Mouse (Mus musculus) liver, embryonic 11.5 days (tissue): ENCODE data around the gene Acsl1. TPM values are rescaled to one million over a fixed set of nuclear protein-coding genes. Genes with fewer than 3 reads are reported as not detected.

Source experiments
- ATAC-seq: fragments of 200-750 bp; cut with Nextera tagmentation; replicated peaks from 2 replicates; pipeline ENCODE4 v1.8.0; 2017; ENCODE audit warnings: moderate number of reproducible peaks, mild to moderate bottlenecking, moderate TSS enrichment, moderate library complexity; ENCODE audit not compliant: low FRiP score
- DNase-seq: peaks from one replicate; pipeline ENCODE4 v3.0.0-alpha.2; 2017; ENCODE audit warnings: low spot score
- H3K27ac ChIP-seq: fragments of 300-500 bp; sonication (generic); 2 replicates; pipeline ENCODE4 v1.5.1; 2014; ENCODE audit warnings: mild to moderate bottlenecking, low read depth, low read length, control low read depth
- H3K27me3 ChIP-seq: fragments of 300-500 bp; sonication (generic); replicated peaks from 2 replicates; pipeline ENCODE4 v1.6.1; 2014; ENCODE audit warnings: low read length, mixed read lengths; ENCODE audit not compliant: control insufficient read depth, insufficient read depth
- H3K36me3 ChIP-seq: fragments of 300-500 bp; sonication (generic); 2 replicates; pipeline ENCODE4 v1.6.1; 2014; ENCODE audit warnings: mild to moderate bottlenecking, low read length, moderate library complexity, mixed read lengths; ENCODE audit not compliant: control insufficient read depth, insufficient read depth
- H3K4me1 ChIP-seq: fragments of 300-500 bp; sonication (generic); replicated peaks from 2 replicates; pipeline ENCODE4 v1.6.1; 2014; ENCODE audit warnings: low read length, mixed read lengths; ENCODE audit not compliant: control insufficient read depth, insufficient read depth
- H3K4me2 ChIP-seq: fragments of 300-500 bp; sonication (generic); 2 replicates; pipeline ENCODE4 v1.6.1; 2014; ENCODE audit warnings: mild to moderate bottlenecking, control low read depth, moderate library complexity
- H3K4me3 ChIP-seq: fragments of 300-500 bp; sonication (generic); 2 replicates; pipeline ENCODE4 v1.5.1; 2014; ENCODE audit warnings: low read depth, low read length, control low read depth
- H3K9ac ChIP-seq: fragments of 300-500 bp; sonication (generic); 2 replicates; pipeline ENCODE4 v1.6.1; 2014; ENCODE audit warnings: low read depth, low read length, control low read depth
- H3K9me3 ChIP-seq: fragments of 300-500 bp; sonication (generic); 2 replicates; pipeline ENCODE4 v1.6.1; 2016; ENCODE audit warnings: low read length, inconsistent platforms, mixed read lengths; ENCODE audit not compliant: control insufficient read depth
- WGBS: fragments of 180-500 bp; shearing (Covaris S2); extraction: QIAGEN DNeasy Blood & Tissue Kit; methylation state at CpG from one replicate; pipeline ENCODE4 v1.1.7; 2014; 5-methylcytosine and 5-hydroxymethylcytosine counted together
- polyA plus RNA-seq: library from polyadenylated mRNA; unstranded; fragments of >200 nt; fragmentation: Nextera tagmentation; extraction: Ambion mirVana; gene quantifications from 2 replicates; pipeline ENCODE4 v1.2.1, GENCODE M21; 2014

Gene Acsl1
- polyA plus RNA-seq, 1 experiment from 2014 or later: 47.3 TPM

DNA sequence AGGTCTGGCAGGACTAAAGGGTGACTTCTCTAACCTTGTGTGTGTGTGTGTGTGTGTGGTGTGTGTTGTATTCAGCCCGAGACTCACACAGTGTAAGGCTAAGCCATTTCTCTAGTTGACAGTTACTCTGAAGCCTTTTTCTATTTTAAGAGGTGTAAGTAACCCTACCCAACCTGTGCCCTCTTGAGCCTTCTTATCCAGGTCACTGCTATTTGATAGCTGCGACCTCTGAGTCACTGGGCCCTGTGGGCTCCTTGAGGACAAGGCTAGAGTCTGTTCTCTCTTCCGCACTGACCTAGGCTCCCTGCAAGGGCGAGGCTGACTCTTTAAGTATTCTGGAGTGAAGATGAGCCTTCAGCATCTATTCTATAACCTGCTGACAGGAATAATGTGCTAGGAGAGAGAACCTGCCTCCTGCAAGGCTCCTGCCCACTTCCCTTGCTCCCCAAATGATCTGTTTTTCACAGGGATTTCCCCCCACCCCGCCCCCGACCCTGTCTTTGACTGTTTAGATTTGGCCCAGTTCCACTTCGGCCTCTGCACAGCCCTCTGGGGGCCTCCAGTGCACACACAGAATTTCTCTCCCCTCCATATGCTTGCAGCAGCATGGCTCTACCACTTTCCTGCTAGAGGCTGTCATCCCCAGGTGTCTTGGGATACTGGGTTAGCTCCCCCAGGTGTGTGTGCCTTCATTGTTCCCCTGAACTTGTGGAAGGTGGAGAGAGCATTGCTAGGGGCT is 9.1 kb downstream of the Acsl1 start:
- Histone ChIP-seq H3K9me3 (no peaks in the 10 kb centered on the region), H3K9ac (no peak overlapping the region), H3K27me3 (no peaks in the 10 kb centered on the region), H3K4me1 (peaks cover 42% of the 10 kb centered on the region), H3K36me3 (no peaks in the 10 kb centered on the region), H3K4me3 (no peak overlapping the region), H3K27ac (peak overlapping the region; percentile 33; the same call in 1 of the 2 replicates), H3K4me2 (no peak overlapping the region)
- WGBS: 57% methylated on average over 7 of the region's 7 CpGs
- no peak for ATAC-seq
- no peak for DNase-seq

DNA sequence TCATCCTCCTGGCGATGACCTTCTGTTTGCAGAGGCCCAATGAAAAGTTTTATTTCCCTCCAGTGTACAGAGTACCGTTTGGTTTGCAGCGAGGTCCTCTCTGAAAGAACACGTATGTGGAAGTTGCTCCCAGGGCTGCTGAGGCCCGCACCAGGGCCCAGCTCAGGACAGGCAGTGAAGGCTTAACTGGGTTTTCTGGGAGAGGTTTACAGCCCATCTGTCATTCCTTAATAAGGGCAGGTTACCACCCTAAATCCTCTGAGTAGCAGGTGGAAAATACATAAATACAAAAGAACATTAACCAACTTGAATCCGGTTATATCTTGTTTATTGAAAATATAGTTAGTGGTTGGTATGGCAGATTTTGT is 9.7 kb downstream of the Acsl1 start:
- no peaks in the 10 kb centered on the region for H3K9me3 ChIP-seq
- no peak overlapping the region for H3K4me3 ChIP-seq
- H3K4me2 ChIP-seq: no peak overlapping the region
- ATAC-seq: no peak
- H3K27me3 ChIP-seq: no peaks in the 10 kb centered on the region
- no peak overlapping the region for H3K9ac ChIP-seq
- DNase-seq: no peak
- H3K36me3 ChIP-seq: no peaks in the 10 kb centered on the region
- H3K4me1 ChIP-seq: peaks cover 45% of the 10 kb centered on the region
- H3K27ac ChIP-seq: peak overlapping the region; percentile 33; the same call in 1 of the 2 replicates
- WGBS: 61% methylated on average over 6 of the region's 6 CpGs

DNA sequence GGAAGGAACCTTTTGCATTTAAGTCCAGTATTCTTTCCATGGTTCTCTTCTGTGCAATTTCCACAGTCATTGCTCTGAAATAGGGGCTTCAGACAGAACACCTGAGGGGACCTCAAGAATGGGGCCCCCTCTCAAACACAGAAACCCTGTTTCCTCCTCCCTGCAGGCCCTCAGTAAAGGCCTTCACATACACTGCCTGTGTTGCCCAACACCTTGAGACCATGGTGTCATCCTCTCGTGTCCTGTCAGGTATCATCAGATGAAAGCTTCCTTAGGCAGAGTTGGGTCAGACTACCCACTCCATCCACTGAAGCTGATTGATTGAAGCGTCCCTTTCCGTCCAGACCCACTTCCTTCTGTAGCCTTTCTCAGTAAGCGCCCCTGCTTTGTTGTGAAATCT is 11.9 kb downstream of the Acsl1 start:
- H3K9ac ChIP-seq: no peak overlapping the region
- peaks cover 43% of the 10 kb centered on the region for H3K4me1 ChIP-seq
- ATAC-seq: no peak
- H3K4me2 ChIP-seq: no peak overlapping the region
- no peaks in the 10 kb centered on the region for H3K27me3 ChIP-seq
- no peak for DNase-seq
- no peak overlapping the region for H3K4me3 ChIP-seq
- no peaks in the 10 kb centered on the region for H3K9me3 ChIP-seq
- no peak overlapping the region for H3K27ac ChIP-seq
- WGBS: 74% methylated on average over 4 of the region's 4 CpGs
- no peaks in the 10 kb centered on the region for H3K36me3 ChIP-seq

- Histone ChIP-seq H3K27me3 (no peaks in the 10 kb centered on the region), H3K4me3 (no peak overlapping the region), H3K9ac (no peak overlapping the region), H3K9me3 (no peaks in the 10 kb centered on the region), H3K4me2 (no peak overlapping the region), H3K27ac (no peak overlapping the region; the same call in 1 of the 2 replicates), H3K36me3 (no peaks in the 10 kb centered on the region), H3K4me1 (peaks cover 41% of the 10 kb centered on the region)
- no peak for ATAC-seq
- WGBS: 71% methylated on average over 4 of the region's 4 CpGs
- DNase-seq: no peak
These were observed 12.4 kb downstream of the Acsl1 start for GRCm38 (mm10) chr8:46483247-46483646.

- 0 out of 2 replicates have a peak, but pooled peaks have one; percentile 24 for ATAC-seq
- Histone ChIP-seq H3K9ac (no peak overlapping the region), H3K36me3 (no peaks in the 10 kb centered on the region), H3K4me2 (no peak overlapping the region), H3K4me3 (no peak overlapping the region), H3K9me3 (no peaks in the 10 kb centered on the region), H3K4me1 (peaks cover 38% of the 10 kb centered on the region), H3K27me3 (no peaks in the 10 kb centered on the region), H3K27ac (peak overlapping the region; percentile 33; the same call in 1 of the 2 replicates)
- no peak for DNase-seq
- WGBS: 49% methylated on average over 4 of the region's 4 CpGs
These were observed 13.2 kb downstream of the Acsl1 start for GRCm38 (mm10) chr8:46484077-46484476.

DNA sequence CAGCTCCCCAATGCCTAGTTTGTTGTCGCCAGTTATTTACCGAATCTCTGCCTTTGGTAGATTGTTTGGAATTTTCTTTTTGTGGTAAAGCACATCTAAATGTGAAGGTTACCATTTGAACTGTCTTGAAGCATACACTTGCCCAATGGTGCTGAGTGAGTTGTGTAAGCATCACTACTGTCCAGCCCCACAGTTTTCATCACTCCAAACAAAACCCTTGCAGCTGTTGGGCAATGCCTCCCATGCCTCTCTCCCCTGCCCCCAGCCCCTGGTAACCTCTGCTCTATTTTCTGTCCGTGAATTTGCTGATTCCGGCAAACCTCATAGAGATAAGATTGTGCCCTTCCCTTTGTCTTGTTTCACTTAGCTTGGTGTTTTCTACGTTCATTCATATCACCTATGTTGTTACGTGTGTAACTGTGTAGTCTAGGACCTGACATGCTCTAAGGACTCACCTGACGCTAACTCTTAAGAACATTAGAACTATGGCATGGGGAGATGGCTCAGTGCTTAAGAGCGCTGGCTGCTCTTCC is 14.2 kb downstream of the Acsl1 start:
- no peaks in the 10 kb centered on the region for H3K36me3 ChIP-seq
- H3K27ac ChIP-seq: 0 out of 2 replicates have a peak overlapping the region, but pooled peaks have one; percentile 19
- H3K27me3 ChIP-seq: no peaks in the 10 kb centered on the region
- ATAC-seq (no peak; the same call in 1 of the 2 replicates), DNase-seq (no peak)
- no peak overlapping the region for H3K9ac ChIP-seq
- peaks cover 35% of the 10 kb centered on the region for H3K4me1 ChIP-seq
- H3K9me3 ChIP-seq: no peaks in the 10 kb centered on the region
- 71% methylated on average over 8 of the region's 8 CpGs for WGBS
- no peak overlapping the region for H3K4me2 ChIP-seq
- no peak overlapping the region for H3K4me3 ChIP-seq

GRCm38 (mm10) chr8:46488085-46488561 is 17.3 kb downstream of the Acsl1 start:
- no peak overlapping the region for H3K27ac ChIP-seq
- no peak overlapping the region for H3K4me3 ChIP-seq
- H3K27me3 ChIP-seq: no peaks in the 10 kb centered on the region
- no peak for DNase-seq
- no peak overlapping the region for H3K9ac ChIP-seq
- no peak for ATAC-seq
- no peaks in the 10 kb centered on the region for H3K9me3 ChIP-seq
- H3K4me1 ChIP-seq: peaks cover 37% of the 10 kb centered on the region
- no peak overlapping the region for H3K4me2 ChIP-seq
- WGBS: 70% methylated on average over 7 of the region's 7 CpGs
- no peaks in the 10 kb centered on the region for H3K36me3 ChIP-seq

- Histone ChIP-seq H3K4me3 (no peak overlapping the region), H3K36me3 (no peaks in the 10 kb centered on the region), H3K4me1 (peaks cover 27% of the 10 kb centered on the region), H3K27me3 (no peaks in the 10 kb centered on the region), H3K9ac (no peak overlapping the region), H3K4me2 (no peak overlapping the region), H3K9me3 (no peaks in the 10 kb centered on the region), H3K27ac (no peak overlapping the region)
- 86% methylated on average over 1 of the region's 1 CpGs for WGBS
- ATAC-seq (no peak), DNase-seq (no peak)
These were observed 18.4 kb downstream of the Acsl1 start for GRCm38 (mm10) chr8:46489196-46489595.

GRCm38 (mm10) chr8:46490250-46490649 is 19.4 kb downstream of the Acsl1 start:
- Histone ChIP-seq H3K4me2 (no peak overlapping the region), H3K9me3 (no peaks in the 10 kb centered on the region), H3K4me3 (no peak overlapping the region), H3K36me3 (no peaks in the 10 kb centered on the region), H3K9ac (no peak overlapping the region), H3K4me1 (peaks cover 17% of the 10 kb centered on the region), H3K27me3 (no peaks in the 10 kb centered on the region), H3K27ac (no peak overlapping the region)
- ATAC-seq (no peak), DNase-seq (no peak)
- 90% methylated on average over 8 of the region's 8 CpGs for WGBS
